Mouse (Mus musculus): ENCODE measurements around the gene Chst8. TPM values are rescaled to one million over a fixed set of nuclear protein-coding genes. Genes with fewer than 3 reads are reported as not detected.

Chst8 gene
- polyA plus RNA-seq, 1 experiment from 2014 or later: 0.49 TPM

DNA sequence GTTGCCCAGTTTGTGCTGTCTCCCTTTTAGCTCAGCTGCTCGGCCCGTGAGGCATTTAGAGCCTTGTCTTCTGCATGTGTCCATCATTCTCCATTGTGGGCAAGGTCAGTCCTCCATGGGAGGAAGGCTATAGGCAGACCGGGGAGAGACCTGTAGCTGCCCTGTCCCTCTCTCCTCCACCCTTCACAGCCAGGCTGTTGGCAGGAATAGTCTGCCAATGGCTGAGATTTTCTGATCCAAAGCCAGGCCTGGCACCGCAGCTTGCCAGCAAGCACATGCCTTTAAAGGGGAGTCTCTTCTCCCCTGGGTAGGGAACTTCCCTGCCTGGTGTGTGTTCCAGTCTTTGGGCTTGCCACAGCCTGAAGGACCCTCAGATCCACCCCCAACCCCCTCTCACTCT lies 103.4 kb downstream of the Chst8 start:
- Histone ChIP-seq H3K27ac (replicated peaks in 1 of 2; ENCODE audit: control insufficient read depth in 1 of 2, insufficient read depth in 1 of 2, low read depth in 2 of 2, low read length in 2 of 2) (no peak overlapping the region), H3K4me1 (ENCODE audit: control insufficient read depth in 2 of 2, insufficient read depth in 2 of 2, low read length in 2 of 2) (no peaks in the 10 kb centered on the region), H3K4me3 (ENCODE audit: control insufficient read depth in 1 of 2, insufficient read depth in 1 of 2, low read depth in 1 of 2, low read length in 2 of 2) (no peak overlapping the region), H3K9me3 (ENCODE audit: control insufficient read depth, low read length) (0 out of 2 replicates have a peak, but pooled peaks cover 3% of the 10 kb centered on the region), H3K4me2 (ENCODE audit: low read length) (no peak overlapping the region), H3K36me3 (ENCODE audit: control insufficient read depth, insufficient read depth, low read length) (no peaks in the 10 kb centered on the region), H3K9ac (ENCODE audit: low read length) (no peak overlapping the region), H3K27me3 (ENCODE audit: control insufficient read depth, insufficient read depth, low read length) (no peaks in the 10 kb centered on the region)
- WGBS: 83% methylated on average over 4 of the region's 4 CpGs
- no peak for ATAC-seq (ENCODE audit: insufficient number of reproducible peaks, insufficient read depth, low FRiP score, low read depth)

DNA sequence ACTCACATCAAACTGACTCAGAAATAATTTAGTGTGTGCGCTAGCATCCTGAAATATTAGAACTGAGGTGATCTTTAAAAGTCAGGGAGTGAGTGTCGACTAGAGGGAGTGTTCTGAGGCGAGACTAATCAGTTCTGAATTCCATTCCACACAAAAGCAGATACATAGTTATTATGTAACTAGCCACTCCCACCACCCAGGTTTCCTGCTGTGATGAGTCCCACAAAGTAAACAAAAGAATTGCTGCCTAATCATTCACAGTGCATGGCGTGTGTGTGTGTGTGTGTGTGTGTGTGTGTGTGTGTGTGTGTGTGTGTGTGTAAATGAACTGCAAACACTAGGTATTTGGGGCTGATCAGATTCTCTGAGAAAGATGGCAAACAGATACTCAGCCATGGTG lies 108.1 kb downstream of the Chst8 start:
- H3K4me2 ChIP-seq (ENCODE audit: low read length): no peak overlapping the region
- H3K27me3 ChIP-seq (ENCODE audit: control insufficient read depth, insufficient read depth, low read length): peaks cover 9% of the 10 kb centered on the region
- WGBS: 44% methylated on average over 4 of the region's 4 CpGs
- no peaks in the 10 kb centered on the region for H3K4me1 ChIP-seq (ENCODE audit: control insufficient read depth in 2 of 2, insufficient read depth in 2 of 2, low read length in 2 of 2)
- H3K27ac ChIP-seq (replicated peaks in 1 of 2; ENCODE audit: control insufficient read depth in 1 of 2, insufficient read depth in 1 of 2, low read depth in 2 of 2, low read length in 2 of 2): no peak overlapping the region
- no peak for ATAC-seq (ENCODE audit: insufficient number of reproducible peaks, insufficient read depth, low FRiP score, low read depth)
- H3K9me3 ChIP-seq (ENCODE audit: control insufficient read depth, low read length): 0 out of 2 replicates have a peak, but pooled peaks cover 3% of the 10 kb centered on the region
- no peaks in the 10 kb centered on the region for H3K36me3 ChIP-seq (ENCODE audit: control insufficient read depth, insufficient read depth, low read length)
- H3K9ac ChIP-seq (ENCODE audit: low read length): no peak overlapping the region
- no peak overlapping the region for H3K4me3 ChIP-seq (ENCODE audit: control insufficient read depth in 1 of 2, insufficient read depth in 1 of 2, low read depth in 1 of 2, low read length in 2 of 2)

DNA sequence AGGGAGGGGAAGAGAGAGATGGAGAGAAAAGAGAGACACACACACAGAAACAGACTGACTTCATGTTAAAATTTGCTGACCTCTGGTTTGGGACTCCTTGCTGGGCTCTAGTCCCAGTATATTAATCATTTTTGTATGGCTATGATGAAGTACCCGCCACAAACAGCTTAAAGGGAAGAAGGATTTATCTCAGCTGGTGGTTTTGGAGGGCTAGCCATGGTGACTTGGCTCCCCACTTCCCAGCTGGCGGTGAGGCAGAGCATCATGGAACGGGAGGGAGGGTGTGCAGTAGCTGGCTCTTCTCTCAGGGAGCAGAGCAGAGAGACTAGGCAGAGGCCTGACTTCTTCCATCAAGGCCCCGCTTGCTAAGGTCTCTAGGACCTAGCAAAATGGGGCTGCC lies 109.1 kb downstream of the Chst8 start:
- H3K9me3 ChIP-seq (ENCODE audit: control insufficient read depth, low read length): 0 out of 2 replicates have a peak, but pooled peaks cover 3% of the 10 kb centered on the region
- no peak for ATAC-seq (ENCODE audit: insufficient number of reproducible peaks, insufficient read depth, low FRiP score, low read depth)
- H3K4me1 ChIP-seq (ENCODE audit: control insufficient read depth in 2 of 2, insufficient read depth in 2 of 2, low read length in 2 of 2): no peaks in the 10 kb centered on the region
- H3K4me3 ChIP-seq (ENCODE audit: control insufficient read depth in 1 of 2, insufficient read depth in 1 of 2, low read depth in 1 of 2, low read length in 2 of 2): no peak overlapping the region
- no peak overlapping the region for H3K4me2 ChIP-seq (ENCODE audit: low read length)
- H3K27ac ChIP-seq (replicated peaks in 1 of 2; ENCODE audit: control insufficient read depth in 1 of 2, insufficient read depth in 1 of 2, low read depth in 2 of 2, low read length in 2 of 2): no peak overlapping the region
- H3K9ac ChIP-seq (ENCODE audit: low read length): no peak overlapping the region
- H3K36me3 ChIP-seq (ENCODE audit: control insufficient read depth, insufficient read depth, low read length): no peaks in the 10 kb centered on the region
- peaks cover 9% of the 10 kb centered on the region for H3K27me3 ChIP-seq (ENCODE audit: control insufficient read depth, insufficient read depth, low read length)
- WGBS: 41% methylated on average over 4 of the region's 4 CpGs

DNA sequence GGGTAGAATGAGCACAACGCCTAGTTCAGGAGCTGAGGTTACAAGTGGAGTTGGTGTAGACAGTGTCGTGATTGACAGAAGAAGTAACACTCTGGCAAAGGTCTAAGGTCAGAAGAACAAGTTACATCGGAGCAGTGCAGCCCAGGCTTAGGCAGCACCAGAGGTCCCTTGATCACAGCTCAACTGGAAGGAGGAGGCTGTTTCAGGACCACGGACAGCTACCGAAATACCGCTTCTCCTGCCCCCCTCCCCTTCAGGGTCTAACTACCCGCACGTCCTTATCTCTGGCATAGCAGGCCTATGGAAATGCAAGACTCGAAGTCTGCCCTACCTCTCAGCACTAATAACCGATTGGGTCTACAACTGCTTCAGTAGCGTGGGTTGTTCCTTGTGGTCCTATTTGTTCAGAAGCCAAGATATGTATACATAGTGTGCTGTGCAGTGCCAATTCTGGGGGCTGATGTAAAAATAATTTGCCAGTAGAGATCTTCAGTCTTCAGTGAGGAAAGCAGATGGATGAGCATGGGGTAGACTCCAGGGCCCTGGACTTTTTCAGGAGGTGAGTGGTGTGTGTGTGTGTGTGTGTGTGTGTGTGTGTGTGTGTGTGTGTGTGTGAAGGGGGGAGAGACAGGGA lies 109.7 kb downstream of the Chst8 start:
- Histone ChIP-seq H3K9ac (ENCODE audit: low read length) (no peak overlapping the region), H3K27me3 (ENCODE audit: control insufficient read depth, insufficient read depth, low read length) (peaks cover 9% of the 10 kb centered on the region)

DNA sequence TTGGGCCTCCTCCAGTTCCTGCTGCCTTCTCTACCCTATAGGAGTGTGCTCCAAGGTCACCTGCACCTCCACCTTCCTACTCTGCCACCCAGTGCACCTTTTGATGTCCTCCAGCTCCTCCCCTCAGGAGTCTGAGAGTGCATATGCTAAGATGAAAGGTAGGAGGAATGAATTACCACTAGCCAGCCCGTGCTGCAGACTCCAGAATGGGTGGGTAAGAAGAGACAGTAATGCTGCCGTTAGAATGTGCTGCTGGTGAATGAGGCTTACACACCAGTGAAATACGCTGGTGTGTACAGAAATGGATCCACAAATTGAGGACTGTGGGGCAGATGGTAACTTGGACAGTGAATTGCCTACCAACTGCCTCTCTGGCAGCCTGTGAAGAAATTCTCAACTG lies 112.6 kb downstream of the Chst8 start:
- Histone ChIP-seq H3K9me3 (ENCODE audit: control insufficient read depth, low read length) (no peaks in the 10 kb centered on the region), H3K4me2 (ENCODE audit: low read length) (no peak overlapping the region), H3K27ac (replicated peaks in 1 of 2; ENCODE audit: control insufficient read depth in 1 of 2, insufficient read depth in 1 of 2, low read depth in 2 of 2, low read length in 2 of 2) (no peak overlapping the region), H3K36me3 (ENCODE audit: control insufficient read depth, insufficient read depth, low read length) (no peaks in the 10 kb centered on the region), H3K27me3 (ENCODE audit: control insufficient read depth, insufficient read depth, low read length) (peaks cover 9% of the 10 kb centered on the region), H3K4me1 (ENCODE audit: control insufficient read depth in 2 of 2, insufficient read depth in 2 of 2, low read length in 2 of 2) (no peaks in the 10 kb centered on the region), H3K9ac (ENCODE audit: low read length) (no peak overlapping the region), H3K4me3 (ENCODE audit: control insufficient read depth in 1 of 2, insufficient read depth in 1 of 2, low read depth in 1 of 2, low read length in 2 of 2) (no peak overlapping the region)
- ATAC-seq (ENCODE audit: insufficient number of reproducible peaks, insufficient read depth, low FRiP score, low read depth): no peak
- 67% methylated on average over 3 of the region's 3 CpGs for whole genome bisulfite sequencing

More for the DNA sequence above, 109.7 kb downstream of the Chst8 start:
- 8% methylated on average over 11 of the region's 11 CpGs for WGBS
- no peak overlapping the region for H3K4me3 ChIP-seq (ENCODE audit: control insufficient read depth in 1 of 2, insufficient read depth in 1 of 2, low read depth in 1 of 2, low read length in 2 of 2)
- no peak overlapping the region for H3K4me2 ChIP-seq (ENCODE audit: low read length)
- 0 out of 2 replicates have a peak, but pooled peaks cover 3% of the 10 kb centered on the region for H3K9me3 ChIP-seq (ENCODE audit: control insufficient read depth, low read length)
- H3K27ac ChIP-seq (replicated peaks in 1 of 2; ENCODE audit: control insufficient read depth in 1 of 2, insufficient read depth in 1 of 2, low read depth in 2 of 2, low read length in 2 of 2): no peak overlapping the region
- no peaks in the 10 kb centered on the region for H3K36me3 ChIP-seq (ENCODE audit: control insufficient read depth, insufficient read depth, low read length)
- no peaks in the 10 kb centered on the region for H3K4me1 ChIP-seq (ENCODE audit: control insufficient read depth in 2 of 2, insufficient read depth in 2 of 2, low read length in 2 of 2)
- no peak for ATAC-seq (ENCODE audit: insufficient number of reproducible peaks, insufficient read depth, low FRiP score, low read depth)

DNA sequence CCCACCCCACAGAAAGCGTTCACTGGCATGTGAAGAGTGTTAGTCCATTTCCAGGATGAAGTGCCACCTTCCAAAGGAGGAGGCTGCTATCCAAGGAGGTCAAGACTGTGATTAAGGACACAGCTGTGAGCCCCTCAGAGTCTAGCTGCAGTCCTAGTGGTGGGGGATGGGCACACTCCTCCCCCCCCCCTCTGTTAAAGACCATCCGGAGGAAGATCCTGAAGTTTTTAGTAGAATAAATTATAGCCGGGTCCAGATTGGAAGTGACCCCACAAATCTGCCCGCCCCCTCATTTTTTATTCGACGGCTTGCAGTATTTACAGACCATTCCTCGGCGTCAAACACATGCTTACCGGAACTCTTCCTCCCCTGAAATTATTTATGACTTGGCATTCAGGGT lies 114.3 kb downstream of the Chst8 start:
- Histone ChIP-seq H3K4me2 (ENCODE audit: low read length) (no peak overlapping the region), H3K9me3 (ENCODE audit: control insufficient read depth, low read length) (no peaks in the 10 kb centered on the region), H3K36me3 (ENCODE audit: control insufficient read depth, insufficient read depth, low read length) (no peaks in the 10 kb centered on the region), H3K27me3 (ENCODE audit: control insufficient read depth, insufficient read depth, low read length) (peaks cover 11% of the 10 kb centered on the region), H3K4me1 (ENCODE audit: control insufficient read depth in 2 of 2, insufficient read depth in 2 of 2, low read length in 2 of 2) (no peaks in the 10 kb centered on the region), H3K4me3 (ENCODE audit: control insufficient read depth in 1 of 2, insufficient read depth in 1 of 2, low read depth in 1 of 2, low read length in 2 of 2) (no peak overlapping the region), H3K9ac (ENCODE audit: low read length) (no peak overlapping the region), H3K27ac (replicated peaks in 1 of 2; ENCODE audit: control insufficient read depth in 1 of 2, insufficient read depth in 1 of 2, low read depth in 2 of 2, low read length in 2 of 2) (no peak overlapping the region)
- ATAC-seq (ENCODE audit: insufficient number of reproducible peaks, insufficient read depth, low FRiP score, low read depth): no peak
- WGBS: 86% methylated on average over 9 of the region's 9 CpGs

DNA sequence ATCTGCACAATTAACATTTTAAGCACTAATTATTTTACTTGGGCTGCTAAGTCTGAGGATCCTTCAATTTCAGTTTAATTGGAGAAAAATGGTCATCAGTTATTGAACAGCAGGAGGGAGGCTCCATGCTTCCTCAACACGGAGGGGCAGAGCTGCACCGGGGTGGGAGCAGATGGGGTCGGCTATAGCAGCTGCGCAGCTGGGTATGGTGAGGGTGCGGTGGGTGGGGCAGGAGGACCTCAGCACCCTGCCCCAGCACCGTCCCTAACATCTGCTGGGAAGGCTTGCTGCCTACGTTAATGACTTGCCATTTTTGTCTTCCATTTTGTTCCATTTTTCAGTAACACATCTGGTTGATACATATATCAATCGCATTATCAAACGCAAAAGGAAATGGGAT lies 116.4 kb downstream of the Chst8 start:
- no peak for ATAC-seq (ENCODE audit: insufficient number of reproducible peaks, insufficient read depth, low FRiP score, low read depth)
- peaks cover 0 to 2% of the 10 kb centered on the region in 2 experiments; a peak in 1 of 4 replicates for H3K4me1 ChIP-seq (ENCODE audit: control insufficient read depth in 2 of 2, insufficient read depth in 2 of 2, low read length in 2 of 2)
- peaks cover 5% of the 10 kb centered on the region; the same call in 1 of the 2 replicates for H3K27me3 ChIP-seq (ENCODE audit: control insufficient read depth, insufficient read depth, low read length)
- no peak overlapping the region for H3K27ac ChIP-seq (replicated peaks in 1 of 2; ENCODE audit: control insufficient read depth in 1 of 2, insufficient read depth in 1 of 2, low read depth in 2 of 2, low read length in 2 of 2)
- 73% methylated on average over 9 of the region's 9 CpGs for WGBS
- H3K9ac ChIP-seq (ENCODE audit: low read length): no peak overlapping the region
- no peak overlapping the region for H3K4me2 ChIP-seq (ENCODE audit: low read length)
- H3K9me3 ChIP-seq (ENCODE audit: control insufficient read depth, low read length): no peaks in the 10 kb centered on the region
- H3K36me3 ChIP-seq (ENCODE audit: control insufficient read depth, insufficient read depth, low read length): no peaks in the 10 kb centered on the region
- H3K4me3 ChIP-seq (ENCODE audit: control insufficient read depth in 1 of 2, insufficient read depth in 1 of 2, low read depth in 1 of 2, low read length in 2 of 2): no peak overlapping the region

DNA sequence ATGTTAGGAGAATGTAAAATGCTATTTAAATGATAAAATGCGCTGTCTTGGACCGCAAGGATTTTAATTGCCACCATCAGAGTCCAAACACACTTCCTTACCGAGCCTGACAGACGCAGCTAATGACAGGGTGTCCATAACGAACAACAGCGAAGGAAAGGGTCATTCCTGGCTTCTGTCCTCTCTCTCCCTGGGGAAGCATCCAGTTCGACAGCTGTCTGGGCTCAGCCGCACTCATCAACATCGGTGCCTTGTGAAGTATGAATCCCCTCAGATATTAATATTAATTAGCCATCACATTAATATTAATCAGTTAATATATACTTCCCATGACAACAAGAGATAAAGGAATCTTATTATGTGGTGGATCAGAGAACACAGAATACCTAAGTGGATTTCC lies 117.6 kb downstream of the Chst8 start:
- no peaks in the 10 kb centered on the region for H3K36me3 ChIP-seq (ENCODE audit: control insufficient read depth, insufficient read depth, low read length)
- H3K4me2 ChIP-seq (ENCODE audit: low read length): no peak overlapping the region
- ATAC-seq (ENCODE audit: insufficient number of reproducible peaks, insufficient read depth, low FRiP score, low read depth): no peak
- H3K27me3 ChIP-seq (ENCODE audit: control insufficient read depth, insufficient read depth, low read length): peaks cover 5% of the 10 kb centered on the region; the same call in 1 of the 2 replicates
- H3K9ac ChIP-seq (ENCODE audit: low read length): no peak overlapping the region
- H3K27ac ChIP-seq (replicated peaks in 1 of 2; ENCODE audit: control insufficient read depth in 1 of 2, insufficient read depth in 1 of 2, low read depth in 2 of 2, low read length in 2 of 2): no peak overlapping the region
- no peaks in the 10 kb centered on the region for H3K9me3 ChIP-seq (ENCODE audit: control insufficient read depth, low read length)
- H3K4me3 ChIP-seq (ENCODE audit: control insufficient read depth in 1 of 2, insufficient read depth in 1 of 2, low read depth in 1 of 2, low read length in 2 of 2): no peak overlapping the region
- H3K4me1 ChIP-seq (ENCODE audit: control insufficient read depth in 2 of 2, insufficient read depth in 2 of 2, low read length in 2 of 2): peaks cover 0 to 3% of the 10 kb centered on the region in 2 experiments; a peak in 1 of 4 replicates
- 46% methylated on average over 9 of the region's 9 CpGs for WGBS

All from heart, embryonic 14.5 days (tissue).